Mouse (Mus musculus) erythroblast, embryonic 14.5 days (primary cell): ENCODE results near the gene Prm2. TPM values are rescaled to one million over a fixed set of nuclear protein-coding genes. Genes with fewer than 3 reads are reported as not detected.

Experiments
- H3K27me3 ChIP-seq: 2 replicates; pipeline ENCODE4 v1.6.1; 2012; ENCODE audit warnings: inconsistent platforms; ENCODE audit not compliant: control insufficient read depth
- H3K36me3 ChIP-seq: 2 replicates; pipeline ENCODE4 v1.6.1; 2012; ENCODE audit warnings: mild to moderate bottlenecking, inconsistent platforms; ENCODE audit not compliant: control insufficient read depth
- H3K4me1 ChIP-seq: 2 replicates; pipeline ENCODE4 v1.6.1; 2012; ENCODE audit warnings: inconsistent platforms; ENCODE audit not compliant: control insufficient read depth
- H3K4me3 ChIP-seq: replicated peaks from 2 replicates; pipeline ENCODE3; 2012; ENCODE audit warnings: moderate library complexity, mild to moderate bottlenecking, inconsistent platforms
- H3K9me3 ChIP-seq: 2 replicates; pipeline ENCODE4 v1.6.1; 2012; ENCODE audit warnings: low read length, inconsistent platforms, mixed read lengths; ENCODE audit not compliant: control insufficient read depth
- GATA1 ChIP-seq: IDR thresholded peaks from 2 replicates; pipeline ENCODE4 v1.6.1; 2012; ENCODE audit warnings: low read length, inconsistent platforms, mixed read lengths
- TAL1 ChIP-seq: IDR thresholded peaks from 3 replicates; pipeline ENCODE4 v1.6.1; 2012; ENCODE audit warnings: low read length, inconsistent platforms, mixed read lengths
- polyA plus RNA-seq: library from polyadenylated mRNA; stranded (reverse); fragments of >175 nt; gene quantifications from 2 replicates; pipeline ENCODE4 v1.2.3, GENCODE M21; 2012

Prm2 gene
- polyA plus RNA-seq, 1 experiment, result not detected

GRCm38 (mm10) chr16:10834911-10835587 lies 39.1 kb upstream of the Prm2 start, which contains the start of gene Rmi2:
Gene Rmi2, plus strand, starts transcription at chr16:10835059.
- H3K4me1 ChIP-seq, result peaks cover 38% of the 10 kb centered on the region
- peak within 1 kb of the TSS; percentile 91 for H3K4me3 ChIP-seq
- no peaks in the 10 kb centered on the region for H3K9me3 ChIP-seq
- peaks cover 14% of the 10 kb centered on the region for H3K27me3 ChIP-seq
- TF ChIP-seq GATA1 (no peak), TAL1 (no peak)
- H3K36me3 ChIP-seq, result peaks cover 20% of the 10 kb centered on the region

GRCm38 (mm10) chr16:10834542-10834910 lies 38.6 kb upstream of the Prm2 start:
- Histone ChIP-seq H3K27me3 (peaks cover 14% of the 10 kb centered on the region), H3K4me3 (peak overlapping the region; percentile 91), H3K4me1 (peaks cover 38% of the 10 kb centered on the region), H3K36me3 (peaks cover 15% of the 10 kb centered on the region), H3K9me3 (no peaks in the 10 kb centered on the region)
- no peak for TF ChIP-seq TAL1
- no peak for TF ChIP-seq GATA1

DNA sequence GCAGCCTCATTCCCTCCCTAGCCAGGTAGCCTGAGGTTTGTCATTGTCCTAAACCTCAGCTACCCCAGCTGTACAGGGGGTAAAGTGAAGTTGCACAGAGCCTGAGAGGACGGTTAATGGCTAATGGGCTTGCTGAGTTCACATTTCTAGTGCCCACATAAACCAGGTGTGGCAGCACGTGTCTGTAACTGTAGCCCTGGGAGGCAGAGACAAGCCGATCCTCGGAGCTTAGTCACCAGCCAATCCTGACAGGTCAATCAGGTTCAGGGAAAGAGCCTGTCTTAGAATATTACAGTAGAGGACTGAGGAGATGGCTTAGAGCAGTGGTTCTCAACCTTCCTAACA lies 32.5 kb upstream of the Prm2 start:
- no peaks in the 10 kb centered on the region for H3K4me1 ChIP-seq
- peaks cover 7% of the 10 kb centered on the region; the same call in 1 of the 2 replicates for H3K27me3 ChIP-seq
- no peak for TF ChIP-seq TAL1
- TF ChIP-seq GATA1, result no peak
- H3K36me3 ChIP-seq, result no peaks in the 10 kb centered on the region
- no peaks in the 10 kb centered on the region for H3K9me3 ChIP-seq
- H3K4me3 ChIP-seq, result no peak overlapping the region

DNA sequence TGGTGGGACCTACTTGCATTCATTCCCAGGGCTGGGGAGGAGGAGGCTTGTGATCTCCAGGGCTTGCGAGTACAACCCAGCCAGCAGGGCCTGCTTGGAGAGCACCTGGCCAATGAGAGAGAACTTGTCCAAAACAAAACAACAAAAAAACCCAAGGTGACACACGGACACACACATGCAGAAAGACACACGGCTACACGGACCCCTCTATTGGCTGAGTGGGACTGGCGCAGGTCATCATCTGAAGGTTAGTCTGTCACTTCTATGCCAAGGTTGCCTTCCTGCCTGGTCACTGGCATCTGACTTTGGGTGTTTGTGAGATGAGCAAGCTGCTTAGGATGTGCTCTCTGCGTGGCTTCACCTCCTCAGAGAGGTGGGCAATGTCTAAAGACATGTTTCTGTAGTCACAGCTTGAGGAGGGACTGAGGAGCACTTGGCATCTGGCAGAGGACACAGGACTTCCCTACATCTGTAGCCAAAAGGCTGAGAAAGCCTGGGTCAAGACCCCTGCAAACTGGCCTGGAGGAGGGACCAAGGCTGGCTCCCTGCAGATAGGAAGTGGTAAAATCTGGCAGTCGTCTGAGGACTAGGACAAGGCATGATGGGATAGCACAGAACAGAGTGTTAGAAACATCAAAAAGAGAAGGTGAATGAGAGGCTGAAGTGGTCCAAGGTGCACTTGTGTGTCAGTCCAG lies 32.0 kb upstream of the Prm2 start:
- Histone ChIP-seq H3K4me3 (no peak overlapping the region), H3K4me1 (no peaks in the 10 kb centered on the region), H3K36me3 (no peaks in the 10 kb centered on the region), H3K9me3 (no peaks in the 10 kb centered on the region), H3K27me3 (peaks cover 3% of the 10 kb centered on the region; the same call in 1 of the 2 replicates)
- TF ChIP-seq GATA1, result no peak

DNA sequence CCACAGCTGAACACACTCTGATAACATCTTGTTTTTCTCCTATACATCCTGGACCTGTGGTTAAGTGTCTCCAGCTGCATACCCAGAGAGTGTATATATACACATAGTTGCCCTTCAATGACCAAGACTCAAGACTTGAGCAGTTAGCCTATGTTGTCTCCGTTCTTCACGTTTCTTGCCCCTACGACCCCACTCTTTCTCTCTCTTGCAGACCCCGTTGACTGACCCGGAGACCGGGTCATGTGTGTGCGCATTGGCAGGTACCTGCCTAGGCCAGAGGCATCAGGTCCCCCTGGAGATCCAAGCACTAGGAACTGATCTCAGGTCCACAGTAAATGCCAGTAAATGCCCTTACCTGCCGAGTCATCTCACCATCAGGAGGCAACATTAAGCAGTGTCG lies 31.3 kb upstream of the Prm2 start:
- Histone ChIP-seq H3K4me1 (no peaks in the 10 kb centered on the region), H3K4me3 (no peak overlapping the region), H3K9me3 (no peaks in the 10 kb centered on the region), H3K36me3 (no peaks in the 10 kb centered on the region), H3K27me3 (no peaks in the 10 kb centered on the region)
- TF ChIP-seq GATA1, result no peak
- TF ChIP-seq TAL1, result no peak

DNA sequence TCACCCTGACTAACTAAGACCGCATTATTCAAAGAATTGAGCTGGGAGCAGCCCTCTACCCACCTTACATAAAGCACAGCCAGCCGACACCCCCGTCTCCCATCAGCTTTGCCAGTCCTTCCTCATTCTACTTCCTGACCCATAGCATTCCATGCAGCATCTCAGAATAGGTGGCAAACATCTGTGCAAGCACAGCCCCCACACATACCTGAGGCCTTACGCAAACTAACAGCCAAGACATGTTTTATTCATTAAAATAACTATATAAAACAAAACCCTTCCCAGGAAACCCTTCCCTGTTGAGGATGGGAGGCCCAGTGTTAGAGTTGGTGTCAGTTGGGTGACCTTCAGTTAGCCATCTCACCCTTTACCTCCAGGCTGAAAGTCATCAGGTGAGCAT lies 29.9 kb upstream of the Prm2 start:
- Histone ChIP-seq H3K36me3 (no peaks in the 10 kb centered on the region), H3K27me3 (no peaks in the 10 kb centered on the region), H3K9me3 (no peaks in the 10 kb centered on the region), H3K4me3 (no peak overlapping the region), H3K4me1 (no peaks in the 10 kb centered on the region)
- TF ChIP-seq TAL1 (no peak), GATA1 (no peak)

- Histone ChIP-seq H3K36me3 (no peaks in the 10 kb centered on the region), H3K4me1 (no peaks in the 10 kb centered on the region), H3K4me3 (no peak overlapping the region), H3K27me3 (no peaks in the 10 kb centered on the region), H3K9me3 (no peaks in the 10 kb centered on the region)
- TF ChIP-seq TAL1 (no peak), GATA1 (no peak)
Measured at GRCm38 (mm10) chr16:10824536-10824935, 28.6 kb upstream of the Prm2 start.

GRCm38 (mm10) chr16:10821387-10821786 lies 25.5 kb upstream of the Prm2 start:
- H3K4me3 ChIP-seq, result no peak overlapping the region
- H3K9me3 ChIP-seq, result no peaks in the 10 kb centered on the region
- H3K27me3 ChIP-seq, result no peaks in the 10 kb centered on the region
- H3K4me1 ChIP-seq, result no peaks in the 10 kb centered on the region
- TF ChIP-seq GATA1 (no peak), TAL1 (no peak)
- no peaks in the 10 kb centered on the region for H3K36me3 ChIP-seq

DNA sequence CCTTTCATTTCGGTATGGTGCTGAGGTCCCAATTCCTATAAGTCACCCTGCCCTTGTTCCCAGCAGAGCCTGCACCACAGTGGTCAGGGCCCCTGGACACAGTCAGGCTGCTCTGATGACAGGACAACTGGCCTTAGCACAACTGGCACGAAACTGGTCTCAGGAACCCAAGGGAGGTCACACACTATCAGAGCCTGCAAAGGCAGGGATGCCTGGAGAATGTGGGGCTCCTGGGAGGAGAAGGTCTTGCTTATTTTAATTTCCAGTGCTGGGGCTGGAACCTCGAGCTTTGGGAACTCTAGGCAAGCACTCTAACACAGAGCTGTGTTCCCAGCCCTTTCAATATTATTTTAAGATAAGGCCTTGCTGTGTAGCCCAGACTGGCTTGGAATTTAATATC lies 24.0 kb upstream of the Prm2 start:
- no peaks in the 10 kb centered on the region for H3K27me3 ChIP-seq
- peaks cover 2% of the 10 kb centered on the region for H3K4me1 ChIP-seq
- no peak overlapping the region for H3K4me3 ChIP-seq
- H3K9me3 ChIP-seq, result no peaks in the 10 kb centered on the region
- H3K36me3 ChIP-seq, result no peaks in the 10 kb centered on the region
- TF ChIP-seq GATA1, result no peak
- no peak for TF ChIP-seq TAL1
